Mouse (Mus musculus) heart, embryonic 14.5 days (tissue): ENCODE measurements around the gene Snrnp35. TPM values are rescaled to one million over a fixed set of nuclear protein-coding genes. Genes with fewer than 3 reads are reported as not detected.
A peak's percentile ranks its signal among the peaks of the same experiment; 100 is the strongest.

Source experiments
- ATAC-seq: fragments of 200-750 bp; cut with Nextera tagmentation; 2 replicates; pipeline ENCODE4 v1.8.0; 2017; ENCODE audit warnings: low read depth, moderate TSS enrichment; ENCODE audit not compliant: insufficient number of reproducible peaks, insufficient read depth, low FRiP score
- H3K27ac ChIP-seq, 2 experiments: fragments of 200-500 bp in 1 of 2; fragments of 300-500 bp in 1 of 2; sonication (generic) in 1 of 2; replicated peaks in 1 of 2; 2 replicates each; pipeline ENCODE4 v1.5.1; 2012 to 2014; ENCODE audit warnings: low read depth in 2 of 2, low read length in 2 of 2, control low read depth in 1 of 2, mild to moderate bottlenecking in 1 of 2, mixed read lengths in 1 of 2; ENCODE audit not compliant: control insufficient read depth in 1 of 2, insufficient read depth in 1 of 2
- H3K27me3 ChIP-seq: fragments of 300-500 bp; sonication (generic); 2 replicates; pipeline ENCODE4 v1.6.1; 2014; ENCODE audit warnings: mild to moderate bottlenecking, low read length, control low read depth; ENCODE audit not compliant: control insufficient read depth, insufficient read depth
- H3K36me3 ChIP-seq: fragments of 300-500 bp; sonication (generic); 2 replicates; pipeline ENCODE4 v1.6.1; 2014; ENCODE audit warnings: mild to moderate bottlenecking, control low read depth, low read length, mixed read lengths; ENCODE audit not compliant: control insufficient read depth, insufficient read depth
- H3K4me1 ChIP-seq, 2 experiments: fragments of 200-500 bp in 1 of 2; fragments of 300-500 bp in 1 of 2; sonication (generic) in 1 of 2; 2 replicates each; pipeline ENCODE4 v1.6.1; 2012 to 2014; ENCODE audit warnings: low read length in 2 of 2, control low read depth in 1 of 2, mixed read lengths in 1 of 2; ENCODE audit not compliant: control insufficient read depth in 2 of 2, insufficient read depth in 2 of 2
- H3K4me2 ChIP-seq: fragments of 300-500 bp; sonication (generic); 2 replicates; pipeline ENCODE4 v1.6.1; 2014; ENCODE audit warnings: mild to moderate bottlenecking, low read length
- H3K4me3 ChIP-seq, 2 experiments: fragments of 200-500 bp in 1 of 2; fragments of 300-500 bp in 1 of 2; sonication (generic) in 1 of 2; 2 replicates each; pipeline ENCODE4 v1.5.1; 2012 to 2014; ENCODE audit warnings: low read length in 2 of 2, mild to moderate bottlenecking in 2 of 2, control low read depth in 1 of 2, low read depth in 1 of 2, moderate library complexity in 1 of 2; ENCODE audit not compliant: control insufficient read depth in 1 of 2, insufficient read depth in 1 of 2
- H3K9ac ChIP-seq: fragments of 300-500 bp; sonication (generic); 2 replicates; pipeline ENCODE4 v1.6.1; 2014; ENCODE audit warnings: mild to moderate bottlenecking, low read length
- H3K9me3 ChIP-seq: fragments of 300-500 bp; sonication (generic); 2 replicates; pipeline ENCODE4 v1.6.1; 2016; ENCODE audit warnings: low read length, control low read depth; ENCODE audit not compliant: control insufficient read depth
- WGBS: fragments of 180-500 bp; shearing (Covaris S2); extraction: QIAGEN DNeasy Blood & Tissue Kit; methylation state at CpG from one replicate; pipeline ENCODE4 v1.1.7; 2014; 5-methylcytosine and 5-hydroxymethylcytosine counted together
- polyA plus RNA-seq: library from polyadenylated mRNA; unstranded; fragments of >200 nt; fragmentation: Nextera tagmentation; extraction: Ambion mirVana; gene quantifications from 2 replicates; pipeline ENCODE4 v1.2.1, GENCODE M21; 2014

The Snrnp35 gene
- polyA plus RNA-seq, 1 experiment from 2014 or later = 11.5 TPM

GRCm38 (mm10) chr5:124518648-124519047 is 35.7 kb downstream of the Snrnp35 start:
- Histone ChIP-seq H3K9ac (no peak overlapping the region), H3K27ac (no peak overlapping the region), H3K4me1 (no peaks in the 10 kb centered on the region), H3K36me3 (peaks cover 44% of the 10 kb centered on the region), H3K9me3 (no peaks in the 10 kb centered on the region), H3K27me3 (no peaks in the 10 kb centered on the region), H3K4me3 (no peak overlapping the region), H3K4me2 (no peak overlapping the region)
- no peak for ATAC-seq
- 88% methylated on average over 10 of the region's 10 CpGs for WGBS

- H3K4me3 ChIP-seq = no peak overlapping the region
- no peak overlapping the region for H3K4me2 ChIP-seq
- no peak for ATAC-seq
- H3K27me3 ChIP-seq = no peaks in the 10 kb centered on the region
- 82% methylated on average over 4 of the region's 4 CpGs for WGBS
- H3K9me3 ChIP-seq = no peaks in the 10 kb centered on the region
- no peak overlapping the region for H3K27ac ChIP-seq
- no peak overlapping the region for H3K9ac ChIP-seq
- no peaks in the 10 kb centered on the region; a peak in 1 of 4 replicates for H3K4me1 ChIP-seq
- peaks cover 35% of the 10 kb centered on the region for H3K36me3 ChIP-seq
Observed at GRCm38 (mm10) chr5:124521588-124521987, 38.7 kb downstream of the Snrnp35 start.

GRCm38 (mm10) chr5:124523032-124523431 is 40.1 kb downstream of the Snrnp35 start:
- Histone ChIP-seq H3K36me3 (peaks cover 31% of the 10 kb centered on the region), H3K4me3 (no peak overlapping the region)
- WGBS = 96% methylated on average over 8 of the region's 8 CpGs

GRCm38 (mm10) chr5:124524943-124525342 is 42.0 kb downstream of the Snrnp35 start:
- Histone ChIP-seq H3K4me2 (no peak overlapping the region), H3K27ac (no peak overlapping the region), H3K27me3 (no peaks in the 10 kb centered on the region), H3K4me3 (no peak overlapping the region), H3K9me3 (no peaks in the 10 kb centered on the region), H3K9ac (no peak overlapping the region), H3K36me3 (peaks cover 22% of the 10 kb centered on the region), H3K4me1 (peaks cover 14 to 20% of the 10 kb centered on the region in 2 experiments)
- 90% methylated on average over 5 of the region's 5 CpGs for WGBS
- no peak for ATAC-seq

More at GRCm38 (mm10) chr5:124523032-124523431, 40.1 kb downstream of the Snrnp35 start:
- no peak overlapping the region for H3K4me2 ChIP-seq
- no peaks in the 10 kb centered on the region for H3K27me3 ChIP-seq
- ATAC-seq = no peak
- H3K9ac ChIP-seq = no peak overlapping the region
- H3K9me3 ChIP-seq = no peaks in the 10 kb centered on the region
- no peak overlapping the region for H3K27ac ChIP-seq
- peaks cover 0 to under 1% of the 10 kb centered on the region in 2 experiments; a peak in 2 of 4 replicates for H3K4me1 ChIP-seq

GRCm38 (mm10) chr5:124528351-124528750 is 45.4 kb downstream of the Snrnp35 start:
- WGBS = 73% methylated on average over 4 of the region's 4 CpGs
- peak overlapping the region; percentile 93 for H3K4me2 ChIP-seq
- H3K4me3 ChIP-seq = peak overlapping the region; percentile 72 to 85; a peak in 3 of 4 replicates
- peak overlapping the region; percentile 88 for H3K9ac ChIP-seq
- no peak for ATAC-seq
- peaks cover 24 to 33% of the 10 kb centered on the region in 2 experiments for H3K4me1 ChIP-seq
- peaks cover 9% of the 10 kb centered on the region; the same call in 1 of the 2 replicates for H3K36me3 ChIP-seq
- no peaks in the 10 kb centered on the region for H3K27me3 ChIP-seq
- H3K27ac ChIP-seq = peak overlapping the region; percentile 18 to 89; a peak in 2 of 4 replicates
- H3K9me3 ChIP-seq = no peaks in the 10 kb centered on the region

- peak overlapping the region; percentile 88 for H3K9ac ChIP-seq
- ATAC-seq = no peak
- WGBS = 28% methylated on average over 9 of the region's 9 CpGs
Observed at GRCm38 (mm10) chr5:124528791-124529190, 45.9 kb downstream of the Snrnp35 start.

GRCm38 (mm10) chr5:124529191-124529651 is 46.3 kb downstream of the Snrnp35 start:
- WGBS = 17% methylated on average over 8 of the region's 8 CpGs
- peaks cover 9% of the 10 kb centered on the region; the same call in 1 of the 2 replicates for H3K36me3 ChIP-seq
- peak overlapping the region; percentile 88 for H3K9ac ChIP-seq
- no peaks in the 10 kb centered on the region for H3K27me3 ChIP-seq
- peak overlapping the region; percentile 72 to 85 for H3K4me3 ChIP-seq
- H3K27ac ChIP-seq = peak overlapping the region; percentile 39 to 89
- peaks cover 24 to 33% of the 10 kb centered on the region in 2 experiments for H3K4me1 ChIP-seq
- no peak for ATAC-seq
- no peaks in the 10 kb centered on the region for H3K9me3 ChIP-seq
- H3K4me2 ChIP-seq = peak overlapping the region; percentile 93

More at GRCm38 (mm10) chr5:124528791-124529190, 45.9 kb downstream of the Snrnp35 start:
- H3K4me2 ChIP-seq = peak overlapping the region; percentile 93
- peak overlapping the region; percentile 18 to 89; a peak in 3 of 4 replicates for H3K27ac ChIP-seq
- H3K9me3 ChIP-seq = no peaks in the 10 kb centered on the region
- peaks cover 9% of the 10 kb centered on the region; the same call in 1 of the 2 replicates for H3K36me3 ChIP-seq
- peaks cover 24 to 33% of the 10 kb centered on the region in 2 experiments for H3K4me1 ChIP-seq
- H3K27me3 ChIP-seq = no peaks in the 10 kb centered on the region
- peak overlapping the region; percentile 72 to 85 for H3K4me3 ChIP-seq
